Mouse (Mus musculus) kidney, postnatal 14 days (tissue): ENCODE measurements at regions not wholly inside any gene's neighbourhood (a gene's known extent, or its start where the extent isn't known, plus 50 kb on each side); places are given as distances from the start of the nearest gene placed in this dataset.

Experiments used
- DNase-seq: peaks from one replicate; pipeline ENCODE4 v3.0.0; 2022; ENCODE audit warnings: mixed read lengths

DNA sequence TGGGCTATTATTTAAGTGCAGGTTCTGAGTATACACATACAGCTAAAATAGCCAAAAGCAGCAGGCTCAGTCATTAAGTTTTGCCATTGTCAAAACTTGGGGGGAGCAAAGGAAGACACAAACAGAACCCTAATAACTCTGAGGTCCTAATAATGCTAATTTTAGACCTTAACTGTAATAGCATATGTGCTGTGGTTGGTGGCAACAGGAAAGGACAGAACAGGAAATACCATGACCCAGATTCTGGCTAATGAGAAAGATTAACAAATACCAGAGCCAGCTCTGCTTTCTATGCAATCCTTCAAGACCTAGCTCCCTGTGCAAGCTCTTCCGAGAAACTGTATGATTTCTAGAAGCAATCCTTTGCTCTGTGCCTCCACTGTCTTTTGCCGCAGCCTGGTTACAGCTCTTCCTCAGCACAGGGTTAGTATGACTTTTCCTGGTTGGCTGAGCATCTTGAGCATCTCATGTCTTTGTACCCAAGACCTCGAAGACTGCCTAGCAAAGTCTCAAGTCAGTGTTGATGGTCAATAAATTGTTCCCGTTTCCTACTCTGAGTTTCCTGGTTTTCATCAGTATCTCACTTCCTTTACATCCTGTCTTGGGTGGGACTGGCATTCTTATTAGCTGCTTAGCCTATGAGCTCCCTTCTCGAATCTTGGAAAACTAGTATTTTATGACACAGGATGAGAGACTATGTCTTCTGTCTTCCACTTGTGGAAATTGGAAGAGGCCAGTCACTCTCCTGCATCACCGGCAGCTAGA, 49.9 kb upstream of the Eed start:
- DNase-seq: peak; percentile 27

DNA sequence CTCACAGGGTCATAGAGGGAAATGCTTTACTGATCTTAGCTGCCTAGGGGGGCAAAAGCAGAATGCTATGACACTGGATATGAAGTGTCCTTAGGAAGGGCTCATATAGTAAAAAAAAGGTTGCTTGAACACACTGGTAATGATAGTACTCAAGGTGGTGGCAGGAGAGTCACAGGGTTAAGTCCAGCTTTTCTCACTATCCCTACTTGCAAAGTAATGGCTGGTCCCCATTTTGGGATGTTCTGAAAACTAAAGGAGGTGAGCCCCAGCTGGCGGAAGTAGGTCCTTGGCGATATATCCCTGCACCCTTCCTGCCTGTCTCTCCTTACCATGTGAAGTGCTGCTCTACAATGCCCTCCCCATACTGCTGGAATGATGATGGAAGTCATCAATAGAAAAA, 52.3 kb upstream of the Eed start:
- no peak for DNase-seq

DNA sequence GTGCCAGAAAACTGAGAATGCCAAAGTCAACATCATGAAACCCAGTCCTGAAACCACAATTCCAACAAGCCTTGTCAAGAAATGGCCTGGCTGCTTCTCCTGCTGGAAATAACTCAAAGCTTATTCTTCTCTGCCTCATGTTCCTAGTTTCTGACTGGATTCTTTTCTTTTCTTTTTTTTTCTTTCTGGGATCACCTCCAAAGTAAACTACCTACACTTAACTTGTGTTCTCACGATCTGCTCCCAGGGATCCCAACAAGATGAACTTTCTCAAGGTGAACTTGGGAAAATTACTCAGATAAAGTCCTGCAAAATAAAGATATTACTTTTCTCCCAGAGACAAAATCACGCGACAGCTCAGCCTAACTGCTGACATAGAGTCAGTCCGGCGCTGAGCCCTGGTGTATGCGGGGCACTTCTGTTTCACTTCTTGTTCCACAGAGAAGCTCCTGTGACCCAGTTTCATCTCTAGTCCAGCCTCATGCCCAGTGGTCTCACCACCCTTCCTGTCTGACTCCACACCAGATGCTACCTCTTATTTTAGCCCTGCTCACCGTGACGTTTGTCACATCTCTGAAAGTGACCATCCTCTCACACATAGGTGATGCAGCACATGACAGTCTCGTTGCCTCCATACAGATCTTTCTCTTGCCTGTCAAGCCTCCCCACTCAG, 53.0 kb upstream of the Eed start:
- DNase-seq: no peak

DNA sequence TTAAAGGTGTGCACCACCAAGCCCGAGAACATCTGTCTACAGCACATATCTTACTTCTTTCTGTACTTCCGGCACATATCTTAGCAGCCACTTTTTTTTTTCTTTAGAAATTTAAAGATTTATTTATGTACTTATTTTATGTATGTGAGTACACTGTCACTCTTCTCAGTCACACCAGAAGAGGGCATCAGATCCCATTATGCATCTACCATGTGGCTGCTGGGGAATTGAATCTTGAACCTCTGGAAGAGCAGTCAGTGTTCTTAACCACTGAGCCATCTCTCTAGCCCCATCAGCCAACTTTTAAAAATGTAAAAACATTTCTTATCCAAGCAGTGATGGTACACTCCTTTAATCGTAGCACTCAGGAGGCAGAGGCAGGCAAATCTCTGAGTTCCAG, 53.7 kb upstream of the Eed start:
- DNase-seq: no peak

DNA sequence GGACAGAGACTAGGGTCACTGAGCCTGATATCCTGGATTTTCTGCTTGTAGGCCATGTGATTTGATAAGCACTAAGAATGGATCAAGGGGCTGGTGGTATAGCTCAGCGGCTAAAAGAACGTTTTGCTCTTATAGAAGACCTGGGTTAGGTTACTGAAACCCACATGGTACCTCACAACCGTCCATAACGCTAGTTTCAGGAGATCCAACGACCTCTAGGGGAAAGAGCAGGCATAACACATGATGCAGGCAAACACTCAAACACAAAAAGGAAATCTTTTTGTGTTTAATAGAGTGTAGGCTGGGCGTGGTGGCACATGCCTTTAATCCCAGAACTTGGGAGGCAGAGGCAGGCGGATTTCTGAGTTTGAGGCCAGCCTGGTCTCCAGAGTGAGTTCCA, 54.6 kb upstream of the Eed start:
- DNase-seq: no peak

DNA sequence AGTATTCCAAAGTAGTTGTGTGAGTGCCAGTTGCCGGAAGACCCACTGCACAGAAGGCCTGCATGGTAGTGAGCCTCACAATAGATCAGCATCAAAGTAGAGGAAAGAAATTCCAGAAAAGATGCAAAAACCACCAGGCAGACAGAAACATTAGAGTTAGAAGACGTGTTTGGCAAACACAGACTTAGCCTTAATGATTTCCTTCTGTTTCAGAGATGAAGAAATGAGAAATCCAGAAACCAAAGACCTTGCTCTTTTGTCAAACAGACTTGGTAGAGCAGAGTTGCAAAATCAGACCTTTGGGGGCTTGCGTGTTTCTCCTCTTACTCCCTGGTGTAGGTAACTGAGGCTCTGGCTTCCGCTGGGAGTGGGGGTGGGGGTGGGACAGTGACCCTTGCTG, 57.0 kb upstream of the Eed start:
- DNase-seq: no peak

DNA sequence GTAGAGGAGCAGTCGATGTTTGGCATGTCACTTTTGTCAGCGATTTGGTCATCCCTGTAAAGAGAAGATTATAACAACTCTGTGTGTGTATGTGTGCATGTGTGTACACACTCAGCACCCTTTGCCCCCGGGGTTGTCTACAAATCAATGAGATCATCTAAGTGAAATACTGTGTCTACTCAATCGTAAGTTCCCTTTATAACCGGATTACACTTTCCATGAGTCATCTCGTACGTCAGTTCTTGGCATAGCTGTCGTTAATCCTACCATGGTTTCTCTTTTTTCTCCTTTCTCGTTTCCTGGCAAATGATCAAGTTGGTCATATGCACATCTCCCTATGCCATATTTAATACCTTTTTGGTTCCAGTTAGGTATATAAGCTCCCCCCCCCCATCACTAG, 58.7 kb upstream of the Eed start:
- no peak for DNase-seq

DNA sequence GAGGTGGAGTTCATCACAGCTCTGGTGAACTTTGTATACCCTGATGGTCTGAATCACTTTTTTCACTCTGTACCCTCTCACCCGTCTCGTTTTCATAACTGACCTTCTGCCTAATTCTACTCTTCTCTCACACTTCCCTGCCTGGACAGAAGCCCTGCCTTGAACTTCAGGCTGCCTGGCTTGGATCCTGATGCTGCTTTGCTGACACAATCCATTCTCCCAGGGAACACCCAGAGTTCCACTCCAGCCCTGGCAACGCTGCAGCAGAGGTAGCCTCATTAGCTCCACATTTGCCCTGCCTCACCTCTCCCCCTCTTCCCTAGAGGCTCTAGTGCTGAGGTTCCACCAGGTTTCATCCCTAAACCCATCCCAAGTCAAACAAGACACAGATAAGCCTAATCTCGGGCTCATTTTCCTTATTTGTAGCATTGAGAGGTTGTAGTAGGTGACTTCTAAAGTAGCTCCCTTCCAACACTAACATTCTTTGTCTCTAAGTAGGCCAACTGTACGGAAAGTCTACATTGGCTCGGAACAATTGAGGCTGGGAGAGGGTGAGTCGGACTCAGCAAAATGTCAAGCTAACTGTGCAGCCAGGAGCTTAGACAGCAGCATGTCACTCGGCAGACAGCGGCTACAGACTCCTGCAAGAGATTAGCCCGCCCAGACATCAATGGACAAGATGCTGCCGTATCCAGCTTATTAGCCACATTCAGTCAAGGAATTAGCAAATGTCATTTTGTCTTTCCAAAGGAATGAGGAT, 60.0 kb upstream of the Eed start:
- peak; percentile 70 for DNase-seq

DNA sequence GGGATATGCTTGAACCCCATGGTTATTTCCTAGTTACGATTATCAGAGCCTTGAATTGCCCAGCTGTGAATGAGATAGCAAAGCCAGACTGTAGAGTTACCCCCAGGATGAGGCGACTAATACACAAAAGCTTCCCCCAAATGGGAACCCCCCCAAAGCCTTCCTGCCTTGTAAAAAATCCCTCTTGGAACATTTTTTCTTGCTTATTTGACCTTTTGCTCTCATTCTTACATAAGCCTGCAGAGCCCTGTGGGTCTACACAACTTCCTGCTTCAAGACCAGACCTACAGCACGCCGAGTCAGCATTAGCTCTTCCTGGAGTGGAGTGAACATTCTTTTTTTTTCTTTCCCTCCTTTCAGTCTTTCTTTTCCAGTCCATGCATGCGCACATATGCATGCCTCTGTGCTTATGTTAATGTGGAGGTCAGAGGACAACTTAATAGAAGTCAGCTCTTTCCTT, 60.8 kb upstream of the Eed start:
- peak; percentile 76 for DNase-seq

DNA sequence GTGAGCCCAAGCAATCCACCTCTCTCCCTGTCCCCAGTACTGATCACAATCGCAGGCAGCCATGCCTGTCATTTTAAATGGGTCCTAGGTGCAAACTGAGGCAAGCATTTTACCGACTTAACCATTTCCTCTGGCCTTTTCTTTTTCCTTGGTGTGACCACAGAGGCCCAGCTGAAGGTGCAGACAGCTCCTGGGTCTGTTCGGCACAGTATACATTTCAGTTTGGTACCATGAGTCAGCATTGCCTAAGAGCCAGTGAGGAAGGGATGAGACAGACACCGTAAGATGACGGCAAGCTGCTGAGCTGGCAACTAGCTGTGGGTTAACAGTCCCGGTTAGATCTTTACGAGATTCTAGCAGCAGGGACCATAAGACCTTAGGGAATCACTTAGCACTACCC, 61.6 kb upstream of the Eed start:
- no peak for DNase-seq

DNA sequence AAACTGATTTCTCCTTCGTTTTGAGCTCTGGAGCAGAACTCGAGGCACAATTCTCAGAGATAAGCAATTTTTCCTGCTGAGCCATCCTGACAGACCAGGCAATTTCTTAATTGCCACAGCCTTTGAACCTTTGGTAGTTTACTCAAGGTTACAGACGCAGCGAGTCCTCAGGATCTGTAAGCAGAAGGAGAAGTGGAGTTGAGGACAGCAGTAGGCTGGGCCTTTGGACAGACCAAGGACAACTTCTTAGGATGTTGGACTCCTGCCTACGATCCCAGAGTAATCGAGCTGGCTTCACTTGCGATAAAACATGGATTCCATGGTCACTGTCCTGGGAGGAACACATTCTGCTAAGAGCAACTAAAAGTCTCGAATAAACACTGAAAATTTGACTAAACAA, 62.7 kb upstream of the Eed start:
- peak; percentile 49 for DNase-seq

DNA sequence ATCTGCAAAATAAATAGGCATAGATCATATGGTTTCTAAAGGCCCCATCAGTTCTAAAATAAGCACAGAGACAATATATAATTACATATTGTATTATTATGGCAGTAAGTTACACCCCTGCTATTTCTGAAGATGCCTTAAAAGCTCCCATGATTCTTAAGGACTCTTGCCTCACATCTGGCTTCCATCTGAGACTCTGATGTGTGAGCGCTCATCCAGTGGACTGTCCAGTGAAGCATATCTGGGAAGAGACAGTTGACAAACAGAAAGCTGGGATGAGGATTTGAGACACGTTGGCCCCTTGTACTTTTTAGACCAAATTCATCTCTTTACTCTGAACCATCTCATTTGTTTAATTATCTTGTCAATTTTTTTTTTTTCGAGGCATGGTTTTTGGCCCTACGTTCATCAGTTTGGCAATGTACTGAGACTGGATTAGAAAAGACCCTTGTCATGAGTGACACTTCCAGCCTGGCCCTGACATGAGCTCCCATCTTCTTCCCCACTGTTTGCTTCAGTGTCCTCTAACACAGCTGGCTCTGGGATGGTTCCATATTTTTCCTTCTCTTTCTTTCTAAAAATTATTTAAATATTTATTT, 63.4 kb upstream of the Eed start:
- no peak for DNase-seq

DNA sequence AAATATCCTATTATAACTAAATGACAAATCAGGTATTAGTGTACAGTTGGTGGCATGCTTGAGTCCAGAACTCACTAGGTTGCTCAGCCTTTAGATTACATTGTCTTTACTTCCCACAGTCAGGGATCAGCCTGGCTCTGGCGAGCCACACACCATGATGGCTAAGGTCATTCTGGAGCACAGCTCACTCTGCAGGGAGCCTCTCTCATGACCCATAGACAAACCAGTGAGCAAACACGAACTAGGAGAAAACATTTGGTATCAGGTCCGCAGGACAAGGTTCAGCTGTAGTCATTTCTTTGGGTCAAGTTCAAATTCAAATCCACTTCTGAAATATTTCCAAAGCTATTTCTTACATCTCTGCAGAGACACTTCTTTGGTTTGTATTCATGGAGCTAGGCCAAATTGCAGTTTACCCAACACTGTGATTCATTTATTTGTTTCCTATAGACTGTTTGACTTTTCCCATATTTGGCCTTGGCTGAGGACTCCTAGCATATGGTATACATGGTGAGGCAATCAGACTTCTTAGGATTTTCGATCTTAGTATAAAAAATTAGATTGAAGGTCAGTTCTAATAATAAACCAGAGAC, 64.5 kb upstream of the Eed start:
- no peak for DNase-seq

DNA sequence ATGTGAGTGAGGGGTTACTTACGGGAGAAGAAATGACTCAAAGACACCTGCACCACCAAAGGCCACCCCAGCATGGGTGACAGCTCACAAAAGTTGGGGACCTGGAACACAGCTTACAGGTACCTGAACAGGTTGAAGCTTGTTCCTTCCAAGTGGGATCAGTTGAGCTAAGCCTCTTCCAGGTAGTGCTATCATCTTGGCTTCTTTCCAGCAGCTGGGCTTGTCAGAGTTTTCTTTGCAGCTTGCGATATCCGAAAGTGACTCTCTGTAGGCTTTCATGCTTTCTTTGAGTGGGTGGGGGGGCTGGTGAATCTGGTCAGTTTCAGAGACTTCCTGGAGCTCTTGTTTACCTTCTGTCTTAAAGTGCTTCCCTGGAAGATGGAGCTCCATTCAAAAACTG, 65.4 kb upstream of the Eed start:
- no peak for DNase-seq

DNA sequence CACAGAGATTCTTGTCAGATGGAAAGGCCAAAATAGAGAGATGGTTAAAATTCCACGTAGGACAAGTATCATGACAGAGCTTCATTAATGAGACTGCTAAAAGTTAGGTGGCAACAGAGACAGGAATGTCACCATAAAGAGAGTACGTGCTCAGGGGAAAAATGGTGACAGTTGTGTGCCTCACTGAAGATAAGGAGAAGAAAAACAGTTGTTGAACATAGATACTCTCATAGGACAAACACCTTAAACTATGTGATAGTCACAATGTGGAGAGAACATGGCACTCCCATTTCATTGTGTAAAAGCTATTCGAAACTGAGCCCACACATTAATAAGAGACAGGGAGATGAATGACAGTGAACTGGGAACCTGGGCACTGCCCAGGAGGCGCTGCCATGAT, 66.1 kb upstream of the Eed start:
- no peak for DNase-seq

DNA sequence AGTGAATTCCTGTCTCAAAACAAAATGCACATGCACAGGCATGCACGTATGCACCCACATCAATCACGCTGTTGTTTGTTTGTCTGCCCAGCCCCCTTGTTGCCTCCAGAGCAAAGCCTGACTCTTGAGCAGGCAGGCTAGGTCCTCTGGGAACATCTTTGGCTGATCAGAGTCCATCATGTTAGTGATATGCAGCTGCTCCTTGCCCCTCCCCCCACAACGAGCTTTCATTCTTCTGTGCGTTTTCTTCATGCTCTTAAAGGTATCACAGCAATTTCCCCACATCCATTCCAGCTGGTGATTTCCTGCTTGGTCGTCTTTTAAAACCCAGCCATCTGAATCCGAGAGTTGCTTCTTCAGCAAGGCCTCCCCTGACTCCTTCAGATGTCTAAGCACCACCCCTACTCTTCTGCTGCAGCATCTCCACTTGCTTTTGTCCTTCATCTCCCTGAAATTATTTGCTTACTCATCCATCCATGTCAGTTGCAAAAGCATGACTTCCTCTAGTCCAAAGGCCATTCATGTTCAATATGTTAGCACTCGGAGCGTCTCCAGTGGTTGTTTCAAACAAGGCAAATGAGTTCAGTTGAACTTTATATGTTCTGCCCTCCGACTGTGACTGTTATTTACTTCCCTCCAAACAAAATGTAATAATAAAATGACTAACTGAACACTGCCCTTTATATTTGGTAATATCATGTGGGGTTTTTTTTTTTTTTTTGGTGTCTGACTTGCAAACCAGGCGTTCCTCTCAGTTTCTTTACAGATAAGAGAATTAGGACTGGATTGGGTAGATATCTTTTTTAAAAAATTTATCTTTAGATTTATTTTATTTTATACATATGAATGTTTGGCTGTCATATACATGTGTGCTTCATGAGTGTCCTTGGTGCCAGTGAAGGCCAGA, 67.9 kb upstream of the Eed start:
- peak; percentile 49 for DNase-seq

DNA sequence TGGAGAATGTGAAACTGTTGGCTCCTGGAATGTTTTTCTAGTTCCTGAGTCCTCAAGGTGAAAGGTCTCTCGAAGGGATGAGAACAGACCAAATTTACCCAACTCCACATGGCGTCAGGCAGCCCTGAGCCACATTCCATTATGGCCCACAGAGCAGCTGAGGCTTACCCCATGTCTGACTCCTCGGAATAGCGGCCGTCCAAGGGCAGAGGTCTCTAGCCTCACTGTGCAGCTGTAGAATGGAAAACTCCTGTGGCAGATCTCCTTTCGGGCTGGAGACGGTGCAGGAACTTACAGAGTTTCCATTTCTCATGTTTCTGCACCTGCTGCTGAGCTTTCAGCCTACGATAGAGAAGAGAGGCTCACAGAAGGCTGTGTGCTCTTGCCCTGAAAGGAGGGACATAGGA, 69.1 kb upstream of the Eed start:
- DNase-seq: peak; percentile 45

DNA sequence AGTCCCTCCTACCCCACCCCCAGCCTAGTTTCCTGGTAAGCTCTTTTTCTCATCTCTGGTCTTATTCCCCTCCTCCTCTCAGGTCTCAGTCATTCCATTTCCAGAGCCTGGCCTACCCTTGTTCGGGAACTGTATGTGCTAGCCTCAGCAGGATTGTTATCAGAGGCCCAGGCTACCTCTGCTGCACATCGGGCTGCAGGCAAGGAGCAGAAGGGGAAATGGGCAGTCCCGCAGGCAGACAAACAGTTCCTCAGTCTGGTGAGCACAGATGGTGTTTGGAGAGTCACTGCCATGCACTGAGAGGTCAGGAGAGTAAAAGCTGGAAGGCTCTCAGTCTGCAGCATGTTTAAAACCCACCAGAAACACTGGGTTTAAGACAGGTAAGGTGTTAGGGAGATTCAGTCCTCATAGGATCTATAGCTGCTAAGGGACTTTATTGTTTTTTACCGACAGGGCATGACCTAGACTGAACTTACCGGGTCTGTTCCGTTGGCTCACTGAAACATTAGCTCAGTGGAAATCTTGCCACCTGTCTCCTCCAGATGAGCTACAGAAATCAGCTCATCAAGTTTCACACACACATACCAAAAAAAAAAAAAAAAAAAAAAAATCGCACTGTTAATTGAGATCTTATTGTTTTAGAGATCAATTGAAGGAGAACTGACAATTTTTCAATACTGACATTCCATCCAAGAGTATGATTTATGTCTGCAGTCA, 74.2 kb upstream of the Eed start:
- no peak for DNase-seq

DNA sequence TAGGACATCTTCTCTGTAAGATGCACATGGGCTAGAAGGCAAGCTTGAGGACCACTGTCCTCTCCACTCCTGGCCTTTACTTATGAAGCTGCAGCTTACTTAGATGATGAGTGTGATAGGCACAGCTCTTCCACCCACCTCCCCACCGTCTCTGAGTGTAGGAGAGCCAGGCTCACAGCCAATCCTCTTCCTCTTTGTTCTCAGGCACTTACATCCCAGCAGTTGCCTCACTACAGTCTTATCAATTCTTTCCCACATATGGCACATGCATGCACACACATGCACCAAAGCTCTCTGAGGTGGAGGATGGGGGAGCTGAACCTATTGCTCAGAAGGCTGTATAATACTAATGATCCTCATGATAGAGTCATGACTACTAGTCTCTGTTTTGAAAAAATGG, 72.1 kb upstream of the Picalm start:
- no peak for DNase-seq

DNA sequence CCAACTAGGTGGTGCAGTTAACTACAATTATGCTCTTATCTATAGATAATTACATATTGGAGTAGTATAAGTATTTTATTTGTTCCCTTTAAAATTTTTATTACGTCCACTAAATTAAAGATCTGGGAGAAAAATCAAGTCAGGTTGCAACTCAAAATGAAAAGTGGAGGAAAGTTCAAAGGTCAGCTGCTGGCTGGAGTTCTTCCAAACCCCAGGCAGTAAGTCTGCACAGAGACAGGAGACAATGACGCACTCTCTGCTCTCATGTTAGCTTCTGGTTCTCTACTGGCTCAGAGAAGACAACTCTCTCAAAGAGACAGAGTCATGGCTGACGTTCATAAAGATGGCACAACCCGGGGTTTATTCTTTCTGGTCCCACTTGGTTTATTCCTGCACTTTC, 71.4 kb upstream of the Picalm start:
- peak; percentile 70 for DNase-seq

DNA sequence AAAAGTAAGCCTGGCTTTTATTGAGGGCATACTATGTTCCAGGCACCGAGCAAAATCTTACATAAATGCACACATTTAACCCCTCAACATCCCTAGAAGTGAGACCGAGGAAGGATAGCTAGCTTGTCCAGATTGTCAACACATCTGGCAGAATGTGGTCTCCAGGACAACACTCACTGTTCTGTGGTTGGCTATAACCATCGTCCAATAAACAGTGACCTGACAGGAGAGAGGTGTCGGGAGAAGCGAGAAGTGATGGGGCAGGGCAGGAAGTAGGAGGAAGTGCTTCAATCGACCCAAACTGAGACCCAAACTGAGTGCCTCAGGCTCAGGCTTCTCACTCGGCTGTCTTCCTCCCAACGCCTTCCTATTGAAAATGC, 70.8 kb upstream of the Picalm start:
- DNase-seq: no peak
